Mouse (Mus musculus): Measurements from ENCODE around the gene Capg.

DNA sequence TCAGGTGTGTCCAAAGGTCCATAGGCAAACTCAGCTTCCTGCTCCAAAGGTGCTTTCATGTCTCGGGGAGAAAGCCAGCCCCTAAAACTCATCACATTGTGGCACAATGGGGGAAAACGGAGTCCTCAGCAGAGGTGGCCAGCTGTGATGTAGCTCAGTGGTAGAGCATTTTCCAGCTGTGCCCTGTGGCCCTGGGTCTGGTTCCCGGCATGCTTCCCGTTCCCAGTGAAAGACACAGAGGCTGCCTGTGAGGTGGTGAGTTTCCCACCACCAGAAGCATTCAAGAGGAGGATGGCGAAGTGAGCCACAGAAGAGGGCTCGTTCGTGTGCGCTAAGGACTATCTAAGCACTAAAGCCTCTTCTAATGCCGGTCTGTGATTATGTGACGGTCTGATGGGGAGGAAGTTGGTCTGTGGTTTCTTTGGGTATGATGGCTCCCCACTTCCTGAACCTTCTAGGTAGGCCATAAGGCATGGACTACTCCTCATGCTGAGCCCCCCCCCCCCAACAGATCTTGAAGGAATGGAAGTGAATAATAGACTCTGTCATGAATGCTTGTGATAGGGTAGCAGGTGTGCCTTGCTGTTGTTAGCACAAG, 6.4 kb downstream of the Capg start:
- TF ChIP-seq POLR2A (IDR thresholded peaks at IDR 0.05; ENCODE audit: insufficient read length, low read depth), result no peak
- no peak for TF ChIP-seq POLR2AphosphoS2 (IDR thresholded peaks at IDR 0.05; ENCODE audit: insufficient read length, low read depth)
- no peak for TF ChIP-seq MYOG (IDR thresholded peaks at IDR 0.05; ENCODE audit: control insufficient read depth in 1 of 3, insufficient read depth in 1 of 3, insufficient read length in 2 of 3, low read depth in 2 of 3)
- no peak for TF ChIP-seq CEBPB (IDR thresholded peaks at IDR 0.05; ENCODE audit: insufficient read depth, poor library complexity, severe bottlenecking)
- no peak for TF ChIP-seq TCF12 (IDR thresholded peaks at IDR 0.05; ENCODE audit: insufficient read depth, poor library complexity, severe bottlenecking)
- TF ChIP-seq USF1 (IDR thresholded peaks at IDR 0.05; ENCODE audit: low read depth), result no peak
- no peak for TF ChIP-seq REST (IDR thresholded peaks at IDR 0.05; ENCODE audit: insufficient read depth, insufficient read length)
- no peak for TF ChIP-seq TCF3 (IDR thresholded peaks at IDR 0.05; ENCODE audit: insufficient read length, low read depth)
- TF ChIP-seq MAX (IDR thresholded peaks at IDR 0.05; ENCODE audit: low read depth), result no peak
- TF ChIP-seq SRF (IDR thresholded peaks at IDR 0.05; ENCODE audit: control insufficient read depth, insufficient read length, low read depth), result no peak

Data from myocyte (in vitro differentiated cells).